Mouse (Mus musculus): ENCODE measurements around the gene Serpinb11. TPM values are rescaled to one million over a fixed set of nuclear protein-coding genes. Genes with fewer than 3 reads are reported as not detected.

Gene Serpinb11
- polyA plus RNA-seq, 1 experiment: not detected

GRCm38 (mm10) chr1:107376952-107377351 lies 16.0 kb downstream of the Serpinb11 start:
- DNase-seq: no peak
- Histone ChIP-seq H3K27me3 (ENCODE audit: control insufficient read depth, insufficient read depth, low read length) (no peaks in the 10 kb centered on the region), H3K4me1 (ENCODE audit: control insufficient read depth, insufficient read depth, low read length) (no peaks in the 10 kb centered on the region), H3K4me3 (replicated peaks; ENCODE audit: insufficient read depth, low read depth, low read length) (no peak overlapping the region), H3K27ac (ENCODE audit: insufficient read depth, low read length) (no peak overlapping the region)
- TF ChIP-seq CTCF (IDR thresholded peaks at IDR 0.05; ENCODE audit: borderline replicate concordance, insufficient read depth, low read depth, low read length) (no peak), POLR2A (IDR thresholded peaks at IDR 0.05; ENCODE audit: borderline replicate concordance, insufficient read depth, low read length) (no peak)
- whole genome bisulfite sequencing: 77% methylated on average over 4 of the region's 4 CpGs

- DNase-seq: no peak
- TF ChIP-seq CTCF (IDR thresholded peaks at IDR 0.05; ENCODE audit: borderline replicate concordance, insufficient read depth, low read depth, low read length) (no peak), POLR2A (IDR thresholded peaks at IDR 0.05; ENCODE audit: borderline replicate concordance, insufficient read depth, low read length) (no peak)
- Histone ChIP-seq H3K4me1 (ENCODE audit: control insufficient read depth, insufficient read depth, low read length) (no peaks in the 10 kb centered on the region), H3K4me3 (replicated peaks; ENCODE audit: insufficient read depth, low read depth, low read length) (no peak overlapping the region), H3K27ac (ENCODE audit: insufficient read depth, low read length) (no peak overlapping the region), H3K27me3 (ENCODE audit: control insufficient read depth, insufficient read depth, low read length) (no peaks in the 10 kb centered on the region)
Measured at GRCm38 (mm10) chr1:107378368-107378767, 17.4 kb downstream of the Serpinb11 start.

- no peak for TF ChIP-seq CTCF (IDR thresholded peaks at IDR 0.05; ENCODE audit: borderline replicate concordance, insufficient read depth, low read depth, low read length)
- TF ChIP-seq POLR2A (IDR thresholded peaks at IDR 0.05; ENCODE audit: borderline replicate concordance, insufficient read depth, low read length): no peak
- Histone ChIP-seq H3K4me1 (ENCODE audit: control insufficient read depth, insufficient read depth, low read length) (no peaks in the 10 kb centered on the region), H3K4me3 (replicated peaks; ENCODE audit: insufficient read depth, low read depth, low read length) (no peak overlapping the region), H3K27ac (ENCODE audit: insufficient read depth, low read length) (no peak overlapping the region), H3K27me3 (ENCODE audit: control insufficient read depth, insufficient read depth, low read length) (no peaks in the 10 kb centered on the region)
- no peak for DNase-seq
Measured at GRCm38 (mm10) chr1:107381491-107381890, 20.5 kb downstream of the Serpinb11 start.

- no peak for TF ChIP-seq POLR2A (IDR thresholded peaks at IDR 0.05; ENCODE audit: borderline replicate concordance, insufficient read depth, low read length)
- no peak for TF ChIP-seq CTCF (IDR thresholded peaks at IDR 0.05; ENCODE audit: borderline replicate concordance, insufficient read depth, low read depth, low read length)
- DNase-seq: no peak
- no peak overlapping the region for H3K4me3 ChIP-seq (replicated peaks; ENCODE audit: insufficient read depth, low read depth, low read length)
- H3K27me3 ChIP-seq (ENCODE audit: control insufficient read depth, insufficient read depth, low read length): no peaks in the 10 kb centered on the region
- no peaks in the 10 kb centered on the region for H3K4me1 ChIP-seq (ENCODE audit: control insufficient read depth, insufficient read depth, low read length)
- H3K27ac ChIP-seq (ENCODE audit: insufficient read depth, low read length): no peak overlapping the region
- 98% methylated on average over 1 of the region's 1 CpGs for WGBS
Measured at GRCm38 (mm10) chr1:107382404-107382803, 21.4 kb downstream of the Serpinb11 start.

- no peak overlapping the region for H3K4me3 ChIP-seq (replicated peaks; ENCODE audit: insufficient read depth, low read depth, low read length)
- no peaks in the 10 kb centered on the region for H3K4me1 ChIP-seq (ENCODE audit: control insufficient read depth, insufficient read depth, low read length)
- H3K27me3 ChIP-seq (ENCODE audit: control insufficient read depth, insufficient read depth, low read length): no peaks in the 10 kb centered on the region
- no peak overlapping the region for H3K27ac ChIP-seq (ENCODE audit: insufficient read depth, low read length)
- no peak for TF ChIP-seq CTCF (IDR thresholded peaks at IDR 0.05; ENCODE audit: borderline replicate concordance, insufficient read depth, low read depth, low read length)
- no peak for TF ChIP-seq POLR2A (IDR thresholded peaks at IDR 0.05; ENCODE audit: borderline replicate concordance, insufficient read depth, low read length)
- 96% methylated on average over 9 of the region's 9 CpGs for WGBS
- no peak for DNase-seq
Measured at GRCm38 (mm10) chr1:107384532-107384931, 23.5 kb downstream of the Serpinb11 start.

- 89% methylated on average over 2 of the region's 2 CpGs for WGBS
Measured at GRCm38 (mm10) chr1:107389753-107390152, 28.8 kb downstream of the Serpinb11 start.

GRCm38 (mm10) chr1:107397481-107397880 lies 36.5 kb downstream of the Serpinb11 start:
- no peak for DNase-seq
- Histone ChIP-seq H3K4me1 (ENCODE audit: control insufficient read depth, insufficient read depth, low read length) (no peaks in the 10 kb centered on the region), H3K4me3 (replicated peaks; ENCODE audit: insufficient read depth, low read depth, low read length) (no peak overlapping the region), H3K27ac (ENCODE audit: insufficient read depth, low read length) (no peak overlapping the region), H3K27me3 (ENCODE audit: control insufficient read depth, insufficient read depth, low read length) (no peaks in the 10 kb centered on the region)
- WGBS: 61% methylated on average over 1 of the region's 1 CpGs
- no peak for TF ChIP-seq POLR2A (IDR thresholded peaks at IDR 0.05; ENCODE audit: borderline replicate concordance, insufficient read depth, low read length)
- TF ChIP-seq CTCF (IDR thresholded peaks at IDR 0.05; ENCODE audit: borderline replicate concordance, insufficient read depth, low read depth, low read length): no peak

More at GRCm38 (mm10) chr1:107389753-107390152, 28.8 kb downstream of the Serpinb11 start:
- Histone ChIP-seq H3K4me3 (replicated peaks; ENCODE audit: insufficient read depth, low read depth, low read length) (no peak overlapping the region), H3K27me3 (ENCODE audit: control insufficient read depth, insufficient read depth, low read length) (no peaks in the 10 kb centered on the region), H3K27ac (ENCODE audit: insufficient read depth, low read length) (no peak overlapping the region), H3K4me1 (ENCODE audit: control insufficient read depth, insufficient read depth, low read length) (no peaks in the 10 kb centered on the region)
- TF ChIP-seq CTCF (IDR thresholded peaks at IDR 0.05; ENCODE audit: borderline replicate concordance, insufficient read depth, low read depth, low read length) (no peak), POLR2A (IDR thresholded peaks at IDR 0.05; ENCODE audit: borderline replicate concordance, insufficient read depth, low read length) (no peak)
- no peak for DNase-seq

DNA sequence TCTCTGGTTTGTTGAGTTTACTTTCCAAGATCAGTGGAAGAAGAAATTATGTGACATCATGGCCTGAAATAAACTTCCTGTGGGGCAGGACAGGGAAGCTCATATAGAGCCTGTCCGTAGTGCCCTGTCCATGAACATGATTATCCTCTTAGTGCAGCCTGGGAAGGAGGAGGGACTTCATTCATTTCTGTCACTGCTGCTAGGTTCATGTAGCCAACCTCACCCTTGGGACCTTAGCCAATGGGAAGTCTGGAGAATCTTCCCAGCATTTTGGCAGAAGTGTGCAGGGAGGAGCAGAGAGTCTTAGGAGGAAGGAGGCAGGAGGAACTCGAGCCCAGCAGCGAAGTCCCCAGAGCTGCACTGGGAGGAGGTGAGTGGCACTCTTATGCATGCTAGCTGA lies 38.4 kb downstream of the Serpinb11 start, which contains the start of gene Serpinb7:
TSS of gene Serpinb7 (plus strand) at position 301 of the 400 bp plus-strand sequence.
- no peak within 1 kb of the TSS for H3K4me3 ChIP-seq (replicated peaks; ENCODE audit: insufficient read depth, low read depth, low read length)
- H3K27me3 ChIP-seq (ENCODE audit: control insufficient read depth, insufficient read depth, low read length): no peaks in the 10 kb centered on the region
- DNase-seq: no peak
- TF ChIP-seq CTCF (IDR thresholded peaks at IDR 0.05; ENCODE audit: borderline replicate concordance, insufficient read depth, low read depth, low read length): no peak
- no peak for TF ChIP-seq POLR2A (IDR thresholded peaks at IDR 0.05; ENCODE audit: borderline replicate concordance, insufficient read depth, low read length)
- H3K27ac ChIP-seq (ENCODE audit: insufficient read depth, low read length): no peak within 1 kb of the TSS
- no peaks in the 10 kb centered on the region for H3K4me1 ChIP-seq (ENCODE audit: control insufficient read depth, insufficient read depth, low read length)
- 47% methylated on average over 3 of the region's 3 CpGs for WGBS
